Mouse (Mus musculus) embryonic facial prominence, embryonic 10.5 days (tissue): ENCODE data around the gene Gm49403. TPM values are rescaled to one million over a fixed set of nuclear protein-coding genes. Genes with fewer than 3 reads are reported as not detected.
"Not testable (repeated sequence)": the region's sequence is repeated elsewhere in the genome, so short reads cannot be mapped to it uniquely, and the experiment has no call there.

ENCODE experiments used
- DNase-seq: peaks from one replicate; pipeline ENCODE4 v3.0.0-alpha.2; 2017; ENCODE audit warnings: low spot score
- H3K27ac ChIP-seq: fragments of 300-500 bp; sonication (generic); replicated peaks from 2 replicates; pipeline ENCODE4 v1.5.1; 2016; ENCODE audit warnings: mild to moderate bottlenecking
- H3K27me3 ChIP-seq: fragments of 300-500 bp; sonication (generic); replicated peaks from 2 replicates; pipeline ENCODE4 v1.6.1; 2016; ENCODE audit warnings: low read depth, mild to moderate bottlenecking; ENCODE audit not compliant: poor library complexity, severe bottlenecking
- H3K36me3 ChIP-seq: fragments of 300-500 bp; sonication (generic); replicated peaks from 2 replicates; pipeline ENCODE4 v1.6.1; 2016; ENCODE audit warnings: mild to moderate bottlenecking, moderate library complexity
- H3K4me1 ChIP-seq: fragments of 300-500 bp; sonication (generic); 2 replicates; pipeline ENCODE4 v1.6.1; 2016
- H3K4me3 ChIP-seq: fragments of 300-500 bp; sonication (generic); 2 replicates; pipeline ENCODE4 v1.5.1; 2016; ENCODE audit warnings: mild to moderate bottlenecking, moderate library complexity
- H3K9me3 ChIP-seq: fragments of 300-500 bp; sonication (generic); 2 replicates; pipeline ENCODE4 v1.6.1; 2016; ENCODE audit warnings: mild to moderate bottlenecking
- WGBS: fragments of 180-500 bp; shearing (Covaris S2); methylation state at CpG from one replicate; pipeline ENCODE4 v1.1.7; 2016; 5-methylcytosine and 5-hydroxymethylcytosine counted together
- polyA plus RNA-seq: library from polyadenylated mRNA; unstranded; fragments of >200 nt; fragmentation: Nextera tagmentation; extraction: Ambion mirVana; gene quantifications from 2 replicates; pipeline ENCODE4 v1.2.1, GENCODE M21; 2016

Gene Gm49403
- polyA plus RNA-seq, 1 experiment from 2014 or later = not detected

GRCm38 (mm10) chr19:8881034-8881392, 2.7 kb upstream of the Gm49403 start:
- H3K36me3 ChIP-seq = peaks cover 32% of the 10 kb centered on the region
- no peaks in the 10 kb centered on the region for H3K9me3 ChIP-seq
- H3K4me1 ChIP-seq = peaks cover 11% of the 10 kb centered on the region
- H3K27me3 ChIP-seq = no peaks in the 10 kb centered on the region
- H3K27ac ChIP-seq = peak overlapping the region; percentile 92
- 17% methylated on average over 3 of the region's 3 CpGs for WGBS
- peak overlapping the region; percentile 94 for H3K4me3 ChIP-seq
- no peak for DNase-seq

- Histone ChIP-seq H3K27ac (peak overlapping the region; percentile 93), H3K4me3 (peak overlapping the region; percentile 71), H3K27me3 (no peaks in the 10 kb centered on the region), H3K36me3 (peaks cover 23% of the 10 kb centered on the region), H3K9me3 (no peaks in the 10 kb centered on the region), H3K4me1 (peaks cover 17% of the 10 kb centered on the region)
- WGBS = 46% methylated on average over 1 of the region's 1 CpGs
- no peak for DNase-seq
Measured at GRCm38 (mm10) chr19:8886916-8887584, 3.3 kb downstream of the Gm49403 start.

- Histone ChIP-seq H3K4me1 (peaks cover 17% of the 10 kb centered on the region), H3K27ac (peak overlapping the region; percentile 93), H3K9me3 (no peaks in the 10 kb centered on the region), H3K4me3 (peak overlapping the region; percentile 71), H3K36me3 (peaks cover 23% of the 10 kb centered on the region), H3K27me3 (no peaks in the 10 kb centered on the region)
- WGBS = 15% methylated on average over 19 of the region's 19 CpGs
- peak; percentile 18 for DNase-seq
Measured at GRCm38 (mm10) chr19:8887585-8888463, 4.1 kb downstream of the Gm49403 start.

GRCm38 (mm10) chr19:8888511-8889385, 5.0 kb downstream of the Gm49403 start, which contains the start of the genes 1810009A15Rik and Gm49416:
1810009A15Rik (plus strand) TSS chr19:8888853.
Gm49416 (plus strand) TSS chr19:8888926.
- no peaks in the 10 kb centered on the region for H3K27me3 ChIP-seq
- H3K9me3 ChIP-seq = no peaks in the 10 kb centered on the region
- DNase-seq = peak; percentile 97
- peaks cover 21% of the 10 kb centered on the region for H3K4me1 ChIP-seq
- peaks cover 23% of the 10 kb centered on the region for H3K36me3 ChIP-seq
- H3K4me3 ChIP-seq = peak within 1 kb of the TSS; percentile 71
- WGBS = under 1% methylated on average over 58 of the region's 58 CpGs
- peak within 1 kb of the TSS; percentile 93 for H3K27ac ChIP-seq

- 4% methylated on average over 54 of the region's 54 CpGs for WGBS
- Histone ChIP-seq H3K36me3 (peaks cover 51% of the 10 kb centered on the region), H3K9me3 (no peaks in the 10 kb centered on the region), H3K27ac (peak within 1 kb of the TSS; percentile 95), H3K27me3 (no peaks in the 10 kb centered on the region), H3K4me1 (peaks cover 38% of the 10 kb centered on the region), H3K4me3 (peak within 1 kb of the TSS; percentile 91)
- DNase-seq = peak; percentile 88
Measured at GRCm38 (mm10) chr19:8892829-8893766, 9.4 kb downstream of the Gm49403 start, which contains the start of gene Ints5. Ints5 (plus strand) TSS chr19:8893005.

- no peaks in the 10 kb centered on the region for H3K9me3 ChIP-seq
- WGBS = 89% methylated on average over 9 of the region's 9 CpGs
- DNase-seq = no peak
- H3K4me3 ChIP-seq = no peak overlapping the region; the same call in 1 of the 2 replicates
- peaks cover 47% of the 10 kb centered on the region for H3K36me3 ChIP-seq
- H3K27me3 ChIP-seq = no peaks in the 10 kb centered on the region
- peaks cover 44% of the 10 kb centered on the region for H3K4me1 ChIP-seq
- no peak overlapping the region for H3K27ac ChIP-seq
Measured at GRCm38 (mm10) chr19:8895397-8895960, 11.7 kb downstream of the Gm49403 start.

GRCm38 (mm10) chr19:8896231-8896630, 12.5 kb downstream of the Gm49403 start:
- not testable (repeated sequence) for DNase-seq, H3K9me3 ChIP-seq, H3K27ac ChIP-seq, H3K27me3 ChIP-seq
- Histone ChIP-seq H3K36me3 (peaks cover 45% of the 10 kb centered on the region), H3K4me3 (peak overlapping the region; percentile 93; the same call in 1 of the 2 replicates), H3K4me1 (peaks cover 44% of the 10 kb centered on the region)
- 89% methylated on average over 5 of the region's 5 CpGs for WGBS

GRCm38 (mm10) chr19:8897211-8897864, 13.6 kb downstream of the Gm49403 start:
- 26% methylated on average over 21 of the region's 21 CpGs for WGBS
- peaks cover 49% of the 10 kb centered on the region for H3K36me3 ChIP-seq
- H3K27me3 ChIP-seq, H3K9me3 ChIP-seq: not testable (repeated sequence)
- peak; percentile 65 for DNase-seq
- H3K4me1 ChIP-seq = peaks cover 44% of the 10 kb centered on the region
- H3K4me3 ChIP-seq = peak overlapping the region; percentile 93
- H3K27ac ChIP-seq = peak overlapping the region; percentile 96

DNA sequence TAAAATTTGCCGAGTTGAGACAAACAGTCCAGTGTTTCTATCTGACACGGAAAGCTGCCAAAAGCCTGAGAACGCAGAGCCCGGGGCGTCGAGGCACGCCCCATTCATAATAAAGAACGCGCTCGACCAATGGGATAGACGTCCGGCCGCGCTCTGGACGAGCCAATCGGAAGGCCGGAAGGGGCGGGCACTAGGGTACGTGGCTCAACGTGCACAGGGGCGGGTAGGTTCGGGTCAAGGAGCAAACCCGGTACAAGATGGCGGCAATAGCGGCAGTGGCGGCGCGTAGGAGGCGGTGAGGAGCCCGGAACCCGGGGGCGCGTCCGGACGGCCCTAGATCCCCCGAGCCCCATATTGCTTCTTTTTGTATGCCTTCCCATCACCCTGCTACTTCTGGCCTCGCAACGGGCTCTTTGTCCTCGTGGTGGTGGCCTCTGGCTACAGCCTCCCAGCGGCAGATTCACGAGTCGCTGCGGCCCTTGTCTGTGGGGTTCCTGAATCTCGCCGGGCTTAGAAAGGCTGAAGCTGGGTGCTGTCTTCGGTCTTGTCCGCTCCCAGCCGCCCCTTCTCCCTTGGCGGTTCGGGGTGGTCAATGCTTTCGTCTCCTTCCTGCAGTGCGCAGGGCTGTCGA, 14.2 kb downstream of the Gm49403 start, which contains the start of gene Ganab:
Gene Ganab, plus strand, starts transcription at position 207 of the 631 bp plus-strand sequence.
- Histone ChIP-seq H3K27ac (peak within 1 kb of the TSS; percentile 96), H3K4me3 (peak within 1 kb of the TSS; percentile 93), H3K4me1 (peaks cover 44% of the 10 kb centered on the region), H3K9me3 (no peaks in the 10 kb centered on the region), H3K36me3 (peaks cover 56% of the 10 kb centered on the region), H3K27me3 (no peaks in the 10 kb centered on the region)
- WGBS = under 1% methylated on average over 53 of the region's 53 CpGs
- DNase-seq = peak; percentile 98

DNA sequence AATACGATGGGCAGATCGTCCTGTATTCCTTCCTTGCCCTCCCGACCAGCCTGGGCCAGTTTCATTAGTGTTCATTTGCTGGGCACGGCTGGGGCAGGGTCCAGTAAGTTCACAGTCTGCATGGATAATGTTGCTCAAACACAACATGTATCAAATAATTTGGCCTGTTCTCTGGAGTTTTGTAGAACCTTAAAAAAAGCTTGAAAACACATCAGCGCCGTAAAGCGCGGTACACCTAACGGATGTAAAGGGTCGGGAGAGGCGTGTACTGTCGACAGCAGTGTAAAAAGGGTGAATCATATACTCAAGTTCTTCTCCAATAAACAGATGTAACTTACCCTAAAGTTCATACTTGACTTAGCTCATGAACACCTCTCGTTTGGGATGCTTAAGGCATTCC, 14.8 kb downstream of the Gm49403 start:
- DNase-seq = no peak
- Histone ChIP-seq H3K27me3 (no peaks in the 10 kb centered on the region), H3K4me1 (peaks cover 42% of the 10 kb centered on the region), H3K27ac (peak overlapping the region; percentile 96), H3K4me3 (peak overlapping the region; percentile 93), H3K36me3 (peaks cover 62% of the 10 kb centered on the region), H3K9me3 (no peaks in the 10 kb centered on the region)
- 17% methylated on average over 13 of the region's 13 CpGs for WGBS
